Mouse (Mus musculus) G1E (cell line): ENCODE data around the gene Tbpl2. TPM values are rescaled to one million over a fixed set of nuclear protein-coding genes. Genes with fewer than 3 reads are reported as not detected.

Experiments
- ATAC-seq: 2 replicates; pipeline ENCODE4 v1.8.0; 2016; ENCODE audit warnings: mild to moderate bottlenecking; ENCODE audit not compliant: insufficient number of reproducible peaks, poor library complexity, low FRiP score, severe bottlenecking; ENCODE audit errors: extremely low read depth
- DNase-seq: peaks from one replicate; pipeline ENCODE4 v3.0.0; 2012; ENCODE audit warnings: low spot score
- H3K27me3 ChIP-seq: 2 replicates; pipeline ENCODE4 v1.6.1; 2012; ENCODE audit warnings: mild to moderate bottlenecking, low read length, inconsistent platforms; ENCODE audit not compliant: insufficient read depth
- H3K36me3 ChIP-seq: replicated peaks from 2 replicates; pipeline ENCODE3; 2012; ENCODE audit warnings: mild to moderate bottlenecking, inconsistent platforms
- H3K4me1 ChIP-seq: 2 replicates; pipeline ENCODE4 v1.6.1; 2012; ENCODE audit warnings: low read depth, low read length, inconsistent platforms, mixed read lengths; ENCODE audit not compliant: insufficient read depth
- H3K4me3 ChIP-seq: 2 replicates; pipeline ENCODE4 v1.5.1; 2012; ENCODE audit warnings: low read depth, mild to moderate bottlenecking, inconsistent platforms, low read length, moderate library complexity, mixed read lengths
- H3K9me3 ChIP-seq: replicated peaks from 2 replicates; pipeline ENCODE4 v1.6.1; 2012; ENCODE audit warnings: inconsistent platforms
- CTCF ChIP-seq: IDR thresholded peaks from 2 replicates; pipeline ENCODE4 v1.5.1; 2012; ENCODE audit warnings: low read depth, low read length, inconsistent platforms, mixed read lengths
- GATA1 ChIP-seq: IDR thresholded peaks from 2 replicates; pipeline ENCODE4 v1.6.1; 2012; ENCODE audit warnings: borderline replicate concordance, low read length, inconsistent platforms, mixed read lengths
- GATA2 ChIP-seq: IDR thresholded peaks from 2 replicates; pipeline ENCODE4 v1.6.1; 2012; ENCODE audit warnings: low read depth, low read length, inconsistent platforms, borderline replicate concordance
- POLR2AphosphoS5 ChIP-seq: IDR thresholded peaks from 2 replicates; pipeline ENCODE4 v1.6.1; 2012; ENCODE audit warnings: low read depth, low read length, inconsistent platforms; ENCODE audit not compliant: insufficient replicate concordance
- TAL1 ChIP-seq: conservative IDR thresholded peaks from 2 replicates; pipeline ENCODE4 v1.6.1; 2012; ENCODE audit warnings: low read depth, low read length, inconsistent platforms, mixed read lengths
- polyA plus RNA-seq: library from polyadenylated mRNA; stranded (reverse); fragments of >175 nt; gene quantifications from 2 replicates; pipeline ENCODE4 v1.2.3, GENCODE M21; 2012
- total RNA-seq, 2 experiments: library from RNA; stranded (forward) in 1 of 2; stranded (reverse) in 1 of 2; fragments of 200-1000 nt in 1 of 2; fragments of >200 nt in 1 of 2; fragmentation: Nextera tagmentation in 1 of 2; gene quantifications; 2 replicates each; pipeline ENCODE4 v1.2.3; 2014 to 2017

The Tbpl2 gene
- total RNA-seq (2014; fragmentation: Nextera tagmentation) (not detected in 2 replicates), total RNA-seq (2017) (not detected in 2 replicates), polyA plus RNA-seq (not detected in 2 replicates)

DNA sequence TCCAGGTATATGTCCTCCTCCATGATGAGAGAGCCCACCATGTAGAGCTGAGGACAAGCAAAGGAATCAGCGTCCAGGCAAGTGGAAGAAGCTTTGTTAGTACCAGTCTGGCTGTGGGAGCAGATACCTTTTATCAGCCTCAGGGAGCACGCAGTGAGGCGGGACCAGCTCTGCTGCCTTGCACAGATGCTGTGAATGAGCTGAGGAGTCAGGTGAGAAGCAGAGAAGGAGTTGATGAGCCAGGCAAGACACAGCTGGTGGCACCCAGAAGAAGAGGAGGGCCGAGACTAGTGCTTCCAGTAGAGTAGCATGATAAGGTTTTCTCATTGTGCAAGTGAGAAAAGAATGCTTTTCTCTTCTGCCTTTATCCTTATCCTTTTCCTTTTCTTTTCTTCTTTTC is at the start of gene Tbpl2:
TSS of gene Tbpl2 (minus strand) at position 101 of the 400 bp plus-strand sequence.
- ATAC-seq (no peak), DNase-seq (no peak)
- Histone ChIP-seq H3K36me3 (no peaks in the 10 kb centered on the region), H3K9me3 (no peaks in the 10 kb centered on the region), H3K4me1 (no peaks in the 10 kb centered on the region), H3K27me3 (no peaks in the 10 kb centered on the region), H3K4me3 (no peak within 1 kb of the TSS)
- TF ChIP-seq POLR2AphosphoS5: no peak
- TF ChIP-seq GATA2: no peak

DNA sequence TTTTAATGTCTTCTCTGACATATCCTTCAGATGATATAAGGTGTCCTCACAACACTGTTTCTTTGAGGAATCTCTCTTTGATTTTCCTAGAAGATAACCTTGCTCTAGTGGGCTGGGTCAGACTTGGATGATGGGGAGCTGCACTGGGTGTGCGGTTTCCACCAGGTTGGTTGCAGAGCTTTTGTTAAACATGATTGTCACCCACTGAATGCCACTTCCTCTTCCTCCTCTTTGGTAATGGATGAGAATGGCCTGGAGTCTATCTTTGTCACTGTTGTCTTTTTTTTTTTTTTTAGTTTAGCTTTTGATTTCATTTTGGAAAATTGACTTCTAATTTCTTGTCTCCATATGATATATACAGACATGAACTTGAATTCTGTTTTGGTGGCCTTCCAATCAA is 38.0 kb upstream of the Tbpl2 start:
- DNase-seq (no peak), ATAC-seq (no peak)
- H3K9me3 ChIP-seq: 0 out of 2 replicates have a peak, but pooled peaks cover under 1% of the 10 kb centered on the region
- H3K4me1 ChIP-seq: no peaks in the 10 kb centered on the region
- no peak overlapping the region for H3K4me3 ChIP-seq
- TF ChIP-seq GATA2: no peak
- TF ChIP-seq TAL1: no peak
- TF ChIP-seq POLR2AphosphoS5: no peak
- TF ChIP-seq GATA1: no peak
- TF ChIP-seq CTCF: no peak
- no peaks in the 10 kb centered on the region for H3K27me3 ChIP-seq
- no peaks in the 10 kb centered on the region for H3K36me3 ChIP-seq

DNA sequence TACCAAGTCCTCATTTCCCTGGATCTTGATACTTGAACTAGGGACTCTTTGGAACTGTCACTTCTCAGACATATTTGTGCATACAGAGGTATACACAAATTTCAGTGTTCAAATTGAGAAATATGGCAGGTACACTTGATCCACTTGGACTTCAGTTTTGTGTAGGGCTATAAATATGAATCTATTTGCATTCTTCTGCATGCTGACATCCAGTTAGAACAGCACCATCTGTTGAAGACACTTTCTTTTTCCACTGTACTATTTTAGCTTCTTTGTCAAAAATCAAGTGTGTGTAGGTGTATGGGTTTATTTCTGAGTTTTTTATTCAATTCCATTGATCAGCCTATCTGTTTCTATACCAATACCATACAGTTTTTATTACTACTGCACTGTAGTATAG is 12.7 kb upstream of the Tbpl2 start:
- no peaks in the 10 kb centered on the region for H3K36me3 ChIP-seq
- no peaks in the 10 kb centered on the region for H3K4me1 ChIP-seq
- no peaks in the 10 kb centered on the region for H3K27me3 ChIP-seq
- H3K4me3 ChIP-seq: no peak overlapping the region
- DNase-seq (no peak), ATAC-seq (no peak)
- TF ChIP-seq POLR2AphosphoS5 (no peak), TAL1 (no peak), GATA1 (no peak), CTCF (no peak), GATA2 (no peak)
- no peaks in the 10 kb centered on the region for H3K9me3 ChIP-seq

DNA sequence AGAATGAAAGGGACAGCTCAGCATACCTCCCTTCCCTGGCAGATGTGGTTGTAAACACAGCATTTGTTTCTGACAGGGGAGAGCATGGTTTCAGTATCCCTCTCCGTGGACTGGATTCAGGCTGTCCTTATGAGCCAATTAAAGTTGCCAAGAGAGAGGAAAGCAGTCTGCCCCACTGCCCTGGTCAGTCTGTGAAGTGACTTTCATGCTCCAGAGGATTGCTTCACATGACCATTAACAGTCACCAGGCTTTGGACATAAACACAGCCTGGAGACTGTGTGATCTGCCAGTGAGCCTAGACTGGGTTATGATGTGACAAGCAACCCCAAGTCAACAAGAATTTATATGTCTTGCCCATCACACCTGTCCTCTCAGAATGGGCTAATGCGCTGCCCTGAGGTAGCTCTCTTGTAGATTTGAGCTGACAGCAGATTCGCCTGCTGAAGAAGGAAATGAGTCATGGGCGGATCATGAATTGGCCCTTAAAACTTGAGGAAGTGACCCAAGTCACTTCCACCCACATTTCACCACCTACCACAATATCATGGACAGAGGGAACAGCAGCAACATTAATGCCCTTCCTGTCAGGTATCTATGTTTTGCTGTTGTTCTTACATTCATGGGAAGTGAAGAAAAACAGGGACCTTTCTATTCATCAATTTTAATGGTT is 7.4 kb upstream of the Tbpl2 start:
- Histone ChIP-seq H3K36me3 (no peaks in the 10 kb centered on the region), H3K27me3 (no peaks in the 10 kb centered on the region), H3K9me3 (no peaks in the 10 kb centered on the region), H3K4me1 (no peaks in the 10 kb centered on the region), H3K4me3 (no peak overlapping the region)
- ATAC-seq (no peak), DNase-seq (no peak)
- TF ChIP-seq GATA2: no peak
- TF ChIP-seq CTCF: no peak
- no peak for TF ChIP-seq GATA1
- TF ChIP-seq POLR2AphosphoS5: no peak
- no peak for TF ChIP-seq TAL1

DNA sequence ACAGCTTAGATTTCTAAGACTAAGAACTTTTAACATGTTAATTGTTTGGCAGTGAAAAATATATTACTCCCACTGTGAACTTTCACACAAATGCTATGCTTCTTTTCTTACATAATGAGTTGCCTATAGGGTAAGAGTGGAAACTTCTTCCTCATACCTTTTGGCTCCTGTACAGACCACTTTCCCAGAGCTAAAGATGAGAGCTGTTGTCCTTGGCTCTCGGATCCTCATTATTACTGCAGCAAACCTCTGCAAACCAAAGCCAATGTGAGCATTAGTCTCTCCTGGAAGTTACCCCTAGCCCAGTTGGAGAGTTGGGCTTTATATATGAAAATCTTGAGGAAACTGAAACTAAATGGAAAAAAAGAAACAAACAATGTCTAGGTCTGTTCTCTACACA is 5.5 kb downstream of the Tbpl2 start:
- no peaks in the 10 kb centered on the region for H3K4me1 ChIP-seq
- no peaks in the 10 kb centered on the region for H3K9me3 ChIP-seq
- no peaks in the 10 kb centered on the region for H3K27me3 ChIP-seq
- no peak for ATAC-seq
- H3K4me3 ChIP-seq: no peak overlapping the region
- no peak for DNase-seq
- no peak for TF ChIP-seq GATA2
- no peak for TF ChIP-seq TAL1
- TF ChIP-seq GATA1: no peak
- no peak for TF ChIP-seq POLR2AphosphoS5
- no peaks in the 10 kb centered on the region for H3K36me3 ChIP-seq

DNA sequence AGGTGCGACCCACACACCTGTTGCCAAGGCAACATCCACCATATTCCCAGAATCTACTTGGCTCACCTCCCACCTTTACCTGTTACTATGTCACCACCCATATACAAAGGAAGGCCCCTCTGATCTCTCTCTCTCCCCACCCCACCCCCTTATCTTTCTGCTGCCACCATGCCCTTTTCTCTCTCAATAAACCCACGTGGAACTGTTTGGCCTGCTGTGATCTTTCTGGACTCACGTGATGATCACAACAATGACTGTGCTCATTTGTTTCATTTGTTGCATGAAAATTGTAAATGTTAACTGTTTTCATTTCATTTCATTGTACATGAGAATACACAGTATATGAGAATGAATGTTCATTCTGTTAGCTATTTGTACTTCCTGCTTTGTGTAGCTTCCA is 45.9 kb downstream of the Tbpl2 start:
- no peak for TF ChIP-seq CTCF
- Histone ChIP-seq H3K4me3 (no peak overlapping the region), H3K4me1 (no peaks in the 10 kb centered on the region), H3K27me3 (no peaks in the 10 kb centered on the region), H3K9me3 (no peaks in the 10 kb centered on the region), H3K36me3 (no peaks in the 10 kb centered on the region)
- DNase-seq (no peak), ATAC-seq (no peak)

DNA sequence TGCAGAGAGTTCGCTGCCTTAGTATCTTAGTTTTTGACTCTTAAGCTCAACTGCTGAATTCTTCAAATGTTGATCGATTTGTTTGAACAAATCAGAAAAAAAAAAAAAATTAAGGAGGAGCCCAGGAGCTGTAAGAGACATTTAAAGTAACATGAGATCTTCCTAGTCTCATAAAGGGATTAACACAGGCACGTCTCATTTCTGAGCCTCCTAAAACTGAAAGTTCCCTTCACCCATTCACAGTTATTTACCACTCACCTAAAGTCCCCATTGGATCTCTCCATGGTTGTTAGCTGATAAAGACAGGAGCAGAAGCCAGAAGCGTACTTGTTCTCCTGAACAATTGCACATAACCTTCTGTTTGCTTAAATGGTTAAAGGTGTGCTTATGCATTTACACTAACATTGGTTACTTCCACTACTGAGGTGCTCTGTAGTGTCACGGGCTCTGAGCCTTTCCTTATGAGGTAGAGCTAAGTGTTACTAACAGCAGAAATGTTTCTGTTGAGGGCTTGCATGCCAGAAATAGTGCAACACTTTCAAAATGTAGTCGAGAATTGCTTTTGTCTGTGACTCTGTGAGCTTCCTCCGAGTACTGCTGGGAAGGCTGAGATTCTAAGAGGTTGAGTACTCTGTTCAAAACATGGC is 46.9 kb downstream of the Tbpl2 start, which contains the start of gene Hnmt:
TSS of gene Hnmt (minus strand) at position 51 of the 647 bp plus-strand sequence.
- Histone ChIP-seq H3K4me3 (no peak within 1 kb of the TSS), H3K9me3 (no peaks in the 10 kb centered on the region), H3K27me3 (no peaks in the 10 kb centered on the region), H3K36me3 (no peaks in the 10 kb centered on the region), H3K4me1 (no peaks in the 10 kb centered on the region)
- ATAC-seq (no peak), DNase-seq (no peak)
- TF ChIP-seq GATA1: no peak
- no peak for TF ChIP-seq TAL1
- TF ChIP-seq GATA2: no peak
- no peak for TF ChIP-seq POLR2AphosphoS5
- TF ChIP-seq CTCF: no peak
